Mouse (Mus musculus) ES-CJ7 (cell line): ENCODE measurements at regions not wholly inside any gene's neighbourhood (a gene's known extent, or its start where the extent isn't known, plus 50 kb on each side); places are given as distances from the start of the nearest gene placed in this dataset.

Experiments
- DNase-seq: peaks from one replicate; pipeline ENCODE4 v3.0.0; 2011; ENCODE audit warnings: low read depth, low spot score

GRCm38 (mm10) chr9:46386333-46386732, 66.5 kb upstream of the 4931429L15Rik start:
- peak; percentile 23 for DNase-seq

- DNase-seq: no peak
Measured at GRCm38 (mm10) chr9:46381342-46381741, 61.6 kb upstream of the 4931429L15Rik start.

GRCm38 (mm10) chr9:46379453-46379852, 59.7 kb upstream of the 4931429L15Rik start:
- DNase-seq: no peak

- peak; percentile 51 for DNase-seq
Measured at GRCm38 (mm10) chr9:46378339-46378738, 58.6 kb upstream of the 4931429L15Rik start.
